Mouse (Mus musculus) ES-Bruce4 (cell line): ENCODE data around the gene Akap17b.

Source experiments
- CTCF ChIP-seq: IDR thresholded peaks from one replicate; pipeline ENCODE4 v1.8.1; 2011; ENCODE audit warnings: low read depth, low read length
- POLR2A ChIP-seq: IDR thresholded peaks from one replicate; pipeline ENCODE4 v1.8.1; 2011; ENCODE audit warnings: low read length; ENCODE audit not compliant: insufficient read depth

- TF ChIP-seq CTCF, result no peak
- no peak for TF ChIP-seq POLR2A
Observed at GRCm38 (mm10) chrX:36628102-36628501, 17.1 kb downstream of the Akap17b start.
